Mouse (Mus musculus): ENCODE results near the gene Neurl1a. TPM values are rescaled to one million over a fixed set of nuclear protein-coding genes. Genes with fewer than 3 reads are reported as not detected.

Neurl1a gene
- polyA plus RNA-seq, 1 experiment from 2014 or later, result 3.9 TPM

GRCm38 (mm10) chr19:47255919-47256318, 77.3 kb downstream of the Neurl1a start:
- H3K9ac ChIP-seq (ENCODE audit: low read length), result no peak overlapping the region
- no peak overlapping the region for H3K4me3 ChIP-seq (ENCODE audit: low read depth, low read length)
- ATAC-seq (ENCODE audit: low FRiP score, low TSS enrichment), result no peak
- WGBS, result 50% methylated on average over 6 of the region's 6 CpGs
- H3K27ac ChIP-seq (replicated peaks), result no peak overlapping the region
- H3K36me3 ChIP-seq (ENCODE audit: control insufficient read depth, insufficient read depth, low read length), result no peaks in the 10 kb centered on the region
- TF ChIP-seq CTCF (IDR thresholded peaks at IDR 0.05; ENCODE audit: low read depth) (no peak), EP300 (optimal IDR thresholded peaks at IDR 0.05) (no peak)
- DNase-seq (ENCODE audit: low spot score), result no peak
- no peaks in the 10 kb centered on the region for H3K9me3 ChIP-seq (ENCODE audit: control insufficient read depth, low read length)
- H3K4me2 ChIP-seq (replicated peaks; ENCODE audit: low read depth), result no peak overlapping the region
- H3K4me1 ChIP-seq (replicated peaks; ENCODE audit: control insufficient read depth, insufficient read depth), result no peaks in the 10 kb centered on the region; the same call in 1 of the 2 replicates
- H3K27me3 ChIP-seq (ENCODE audit: control insufficient read depth, insufficient read depth, low read length), result peaks cover 6% of the 10 kb centered on the region; the same call in 1 of the 2 replicates

- no peaks in the 10 kb centered on the region for H3K4me1 ChIP-seq (replicated peaks; ENCODE audit: control insufficient read depth, insufficient read depth)
- peak; percentile 53; the same call in 1 of the 2 replicates for ATAC-seq (ENCODE audit: low FRiP score, low TSS enrichment)
- WGBS, result 14% methylated on average over 5 of the region's 5 CpGs
- no peak for TF ChIP-seq EP300 (optimal IDR thresholded peaks at IDR 0.05)
- TF ChIP-seq CTCF (IDR thresholded peaks at IDR 0.05; ENCODE audit: low read depth), result peak; percentile 79
- H3K27me3 ChIP-seq (ENCODE audit: control insufficient read depth, insufficient read depth, low read length), result no peaks in the 10 kb centered on the region
- DNase-seq (ENCODE audit: low spot score), result peak; percentile 57
- no peak overlapping the region for H3K9ac ChIP-seq (ENCODE audit: low read length)
- no peaks in the 10 kb centered on the region for H3K36me3 ChIP-seq (ENCODE audit: control insufficient read depth, insufficient read depth, low read length)
- H3K9me3 ChIP-seq (ENCODE audit: control insufficient read depth, low read length), result no peaks in the 10 kb centered on the region
- no peak overlapping the region for H3K4me3 ChIP-seq (ENCODE audit: low read depth, low read length)
- no peak overlapping the region for H3K4me2 ChIP-seq (replicated peaks; ENCODE audit: low read depth)
- no peak overlapping the region for H3K27ac ChIP-seq (replicated peaks)
Observed at GRCm38 (mm10) chr19:47259581-47259980, 81.0 kb downstream of the Neurl1a start.

GRCm38 (mm10) chr19:47261196-47261595, 82.6 kb downstream of the Neurl1a start:
- DNase-seq (ENCODE audit: low spot score) (no peak), ATAC-seq (ENCODE audit: low FRiP score, low TSS enrichment) (no peak)
- Histone ChIP-seq H3K4me2 (replicated peaks; ENCODE audit: low read depth) (no peak overlapping the region), H3K9ac (ENCODE audit: low read length) (no peak overlapping the region), H3K27me3 (ENCODE audit: control insufficient read depth, insufficient read depth, low read length) (no peaks in the 10 kb centered on the region), H3K36me3 (ENCODE audit: control insufficient read depth, insufficient read depth, low read length) (peaks cover 3% of the 10 kb centered on the region; the same call in 1 of the 2 replicates), H3K4me3 (ENCODE audit: low read depth, low read length) (no peak overlapping the region), H3K4me1 (replicated peaks; ENCODE audit: control insufficient read depth, insufficient read depth) (no peaks in the 10 kb centered on the region), H3K9me3 (ENCODE audit: control insufficient read depth, low read length) (no peaks in the 10 kb centered on the region), H3K27ac (replicated peaks) (no peak overlapping the region)
- WGBS, result 73% methylated on average over 8 of the region's 8 CpGs
- TF ChIP-seq CTCF (IDR thresholded peaks at IDR 0.05; ENCODE audit: low read depth) (no peak), EP300 (optimal IDR thresholded peaks at IDR 0.05) (no peak)

GRCm38 (mm10) chr19:47263621-47264020, 85.0 kb downstream of the Neurl1a start:
- H3K4me2 ChIP-seq (replicated peaks; ENCODE audit: low read depth), result no peak overlapping the region
- H3K4me1 ChIP-seq (replicated peaks; ENCODE audit: control insufficient read depth, insufficient read depth), result no peaks in the 10 kb centered on the region
- no peak overlapping the region for H3K4me3 ChIP-seq (ENCODE audit: low read depth, low read length)
- no peak overlapping the region for H3K27ac ChIP-seq (replicated peaks)
- no peak overlapping the region for H3K9ac ChIP-seq (ENCODE audit: low read length)
- H3K9me3 ChIP-seq (ENCODE audit: control insufficient read depth, low read length), result no peaks in the 10 kb centered on the region
- ATAC-seq (ENCODE audit: low FRiP score, low TSS enrichment), result no peak
- DNase-seq (ENCODE audit: low spot score), result no peak
- peaks cover 21% of the 10 kb centered on the region for H3K36me3 ChIP-seq (ENCODE audit: control insufficient read depth, insufficient read depth, low read length)
- H3K27me3 ChIP-seq (ENCODE audit: control insufficient read depth, insufficient read depth, low read length), result no peaks in the 10 kb centered on the region
- no peak for TF ChIP-seq EP300 (optimal IDR thresholded peaks at IDR 0.05)
- TF ChIP-seq CTCF (IDR thresholded peaks at IDR 0.05; ENCODE audit: low read depth), result no peak
- 87% methylated on average over 8 of the region's 8 CpGs for WGBS

DNA sequence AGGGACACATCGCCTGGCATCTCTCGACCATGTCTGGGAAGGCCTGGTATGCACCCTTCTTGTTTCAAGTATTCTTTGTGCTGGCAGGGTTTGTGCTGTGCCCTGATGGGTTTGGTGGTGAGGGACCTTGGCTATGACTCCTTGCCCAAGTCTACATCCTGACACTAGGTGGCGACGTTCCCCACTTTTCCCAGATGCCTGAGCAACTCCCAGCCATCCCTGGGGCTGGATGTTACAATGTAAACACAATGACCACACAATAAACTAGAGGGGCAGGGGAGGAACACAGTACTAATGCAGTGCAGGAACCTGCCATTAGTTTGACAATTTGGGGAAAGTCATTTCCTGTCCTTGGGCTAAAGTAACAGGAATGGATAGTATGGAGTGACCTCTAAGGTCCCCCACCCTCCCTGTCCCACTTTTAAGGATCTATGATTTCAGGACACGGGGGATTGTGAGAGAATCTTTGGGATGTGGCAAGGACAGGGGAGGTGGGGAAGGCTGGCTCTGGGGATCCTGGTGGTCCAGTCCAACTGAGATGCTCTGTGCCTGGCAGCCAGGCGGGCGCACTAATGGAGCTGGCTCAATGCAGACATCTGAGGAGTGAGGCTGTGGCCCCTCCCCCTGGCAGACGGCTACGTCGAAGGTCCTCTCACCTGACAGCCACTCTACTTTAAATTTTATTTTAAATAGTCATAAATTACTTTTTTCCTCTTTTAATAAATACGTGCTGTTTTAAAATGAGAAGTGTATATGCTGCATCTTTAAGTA, 85.9 kb downstream of the Neurl1a start:
- ATAC-seq (ENCODE audit: low FRiP score, low TSS enrichment), result peak; percentile 75
- H3K4me3 ChIP-seq (ENCODE audit: low read depth, low read length), result no peak overlapping the region
- H3K36me3 ChIP-seq (ENCODE audit: control insufficient read depth, insufficient read depth, low read length), result peaks cover 27% of the 10 kb centered on the region
- no peaks in the 10 kb centered on the region for H3K4me1 ChIP-seq (replicated peaks; ENCODE audit: control insufficient read depth, insufficient read depth)
- TF ChIP-seq CTCF (IDR thresholded peaks at IDR 0.05; ENCODE audit: low read depth) (peak; percentile 95), EP300 (optimal IDR thresholded peaks at IDR 0.05) (no peak)
- no peak overlapping the region for H3K27ac ChIP-seq (replicated peaks)
- H3K27me3 ChIP-seq (ENCODE audit: control insufficient read depth, insufficient read depth, low read length), result no peaks in the 10 kb centered on the region
- H3K9ac ChIP-seq (ENCODE audit: low read length), result no peak overlapping the region
- WGBS, result 40% methylated on average over 11 of the region's 11 CpGs
- peak; percentile 81 for DNase-seq (ENCODE audit: low spot score)
- no peak overlapping the region for H3K4me2 ChIP-seq (replicated peaks; ENCODE audit: low read depth)
- no peaks in the 10 kb centered on the region for H3K9me3 ChIP-seq (ENCODE audit: control insufficient read depth, low read length)

- H3K4me2 ChIP-seq (replicated peaks; ENCODE audit: low read depth), result no peak overlapping the region
- H3K27me3 ChIP-seq (ENCODE audit: control insufficient read depth, insufficient read depth, low read length), result no peaks in the 10 kb centered on the region
- TF ChIP-seq CTCF (IDR thresholded peaks at IDR 0.05; ENCODE audit: low read depth), result no peak
- no peak for TF ChIP-seq EP300 (optimal IDR thresholded peaks at IDR 0.05)
- H3K4me1 ChIP-seq (replicated peaks; ENCODE audit: control insufficient read depth, insufficient read depth), result no peaks in the 10 kb centered on the region
- no peak overlapping the region for H3K4me3 ChIP-seq (ENCODE audit: low read depth, low read length)
- no peak overlapping the region for H3K27ac ChIP-seq (replicated peaks)
- H3K36me3 ChIP-seq (ENCODE audit: control insufficient read depth, insufficient read depth, low read length), result peaks cover 29% of the 10 kb centered on the region
- no peak overlapping the region for H3K9ac ChIP-seq (ENCODE audit: low read length)
- no peak for ATAC-seq (ENCODE audit: low FRiP score, low TSS enrichment)
- 78% methylated on average over 18 of the region's 18 CpGs for WGBS
- no peaks in the 10 kb centered on the region for H3K9me3 ChIP-seq (ENCODE audit: control insufficient read depth, low read length)
- DNase-seq (ENCODE audit: low spot score), result no peak
Observed at GRCm38 (mm10) chr19:47266070-47266801, 87.6 kb downstream of the Neurl1a start.

All from stomach, postnatal 0 days (tissue).